Mouse (Mus musculus): Measurements from ENCODE around the gene Npas2. TPM values are rescaled to one million over a fixed set of nuclear protein-coding genes. Genes with fewer than 3 reads are reported as not detected.

Gene Npas2
- total RNA-seq, 2 experiments from 2014 or later: 58.8 to 70.4 TPM

DNA sequence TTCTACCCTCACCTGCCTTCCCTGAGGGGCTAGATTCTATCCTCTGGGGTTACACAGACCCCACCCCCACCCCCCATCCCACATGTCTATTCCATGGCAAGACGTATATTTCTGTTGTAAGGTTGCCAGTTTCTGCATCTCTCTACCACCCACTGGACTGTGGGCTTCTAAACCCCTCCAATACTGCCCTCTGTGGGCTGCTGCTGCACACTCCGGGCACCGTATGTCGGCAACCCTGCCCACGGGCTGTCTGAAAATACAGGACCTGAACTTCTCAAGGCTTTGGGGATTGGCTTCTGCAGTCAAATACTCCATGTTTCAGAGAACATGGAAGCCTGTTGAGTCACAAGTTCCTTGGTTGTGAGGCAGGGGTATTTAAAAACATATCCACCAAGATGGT, 17.4 kb downstream of the Npas2 start:
- DNase-seq (ENCODE audit: low spot score in 2 of 2): no peak

DNA sequence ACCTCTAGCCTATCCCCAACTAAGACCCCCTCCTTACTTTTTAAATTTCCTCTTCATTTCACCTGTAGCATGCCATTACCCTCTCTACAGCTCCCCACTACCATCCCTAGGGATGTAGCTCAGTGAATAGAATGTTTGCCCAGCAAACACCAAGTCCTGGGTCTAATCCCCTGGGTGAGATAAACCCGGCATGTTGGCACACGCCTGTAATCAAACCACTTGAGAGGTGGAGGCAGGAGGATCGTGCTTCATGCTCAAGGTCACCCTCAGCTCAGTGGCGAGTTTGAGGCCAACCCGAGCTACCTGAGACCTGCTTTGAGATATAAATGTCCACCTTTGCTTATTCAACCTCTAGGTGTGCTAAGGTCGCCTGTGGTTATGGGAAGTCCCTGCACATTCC, 19.5 kb downstream of the Npas2 start:
- no peak for DNase-seq (ENCODE audit: low spot score in 2 of 2)

DNA sequence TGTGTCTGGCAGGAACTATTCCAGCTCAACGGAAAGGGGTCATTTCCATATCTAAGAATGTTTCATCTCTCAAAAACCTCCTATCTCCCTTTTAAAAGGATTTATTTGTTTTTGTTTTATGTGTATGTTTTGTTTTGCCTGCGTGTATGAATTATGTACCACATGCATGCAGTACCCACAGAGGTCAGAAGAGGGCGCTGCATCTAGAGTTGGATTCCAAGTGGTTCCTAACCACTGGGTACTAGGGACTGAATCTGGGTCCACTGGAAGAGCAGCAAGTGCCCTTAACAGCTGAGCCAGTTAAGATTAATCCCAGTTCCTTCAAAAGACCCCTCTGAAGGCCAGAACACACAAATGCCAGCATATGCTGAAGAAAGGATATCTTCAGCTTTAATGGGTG, 24.1 kb downstream of the Npas2 start:
- no peak for DNase-seq (ENCODE audit: low spot score in 2 of 2)

DNA sequence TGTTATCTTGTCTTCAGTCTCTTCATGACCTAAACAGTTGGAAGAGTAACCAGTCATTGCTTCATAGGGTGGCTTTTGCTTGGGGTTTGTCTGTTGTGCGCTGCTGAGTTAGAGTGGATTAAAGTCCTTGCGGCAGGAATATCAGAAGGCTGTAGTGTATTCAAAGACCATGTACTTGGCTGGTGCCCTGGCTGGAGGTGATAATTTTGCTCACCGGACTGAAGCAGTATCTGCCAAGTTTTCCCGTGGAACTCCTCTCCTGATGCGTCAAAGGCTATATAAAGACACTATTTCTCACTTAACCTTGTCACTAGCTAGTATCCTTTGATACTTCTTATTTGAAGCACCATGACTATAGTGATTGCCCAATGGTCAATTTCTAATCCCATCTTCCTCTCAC, 34.9 kb downstream of the Npas2 start:
- no peak for DNase-seq (ENCODE audit: low spot score in 2 of 2)

DNA sequence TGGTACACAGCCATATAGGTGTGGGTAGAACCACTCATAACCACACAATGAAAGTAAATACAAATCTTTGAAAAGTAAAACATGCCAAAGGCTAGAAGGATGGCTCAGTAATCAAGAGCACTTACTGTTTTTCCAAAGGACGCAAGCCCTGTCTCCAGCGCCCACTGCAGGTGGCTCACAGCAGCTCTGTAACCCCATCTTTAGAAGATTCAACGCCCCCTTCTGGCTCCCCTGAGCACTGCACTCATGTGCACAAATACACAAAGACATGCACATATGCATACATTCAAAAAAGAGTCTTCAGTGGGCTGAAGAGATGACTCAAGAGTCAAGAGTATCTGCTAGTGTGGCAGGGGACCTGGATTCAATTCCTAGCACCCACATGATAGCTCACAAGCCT, 36.5 kb downstream of the Npas2 start:
- no peak for DNase-seq (ENCODE audit: low spot score in 2 of 2)

DNA sequence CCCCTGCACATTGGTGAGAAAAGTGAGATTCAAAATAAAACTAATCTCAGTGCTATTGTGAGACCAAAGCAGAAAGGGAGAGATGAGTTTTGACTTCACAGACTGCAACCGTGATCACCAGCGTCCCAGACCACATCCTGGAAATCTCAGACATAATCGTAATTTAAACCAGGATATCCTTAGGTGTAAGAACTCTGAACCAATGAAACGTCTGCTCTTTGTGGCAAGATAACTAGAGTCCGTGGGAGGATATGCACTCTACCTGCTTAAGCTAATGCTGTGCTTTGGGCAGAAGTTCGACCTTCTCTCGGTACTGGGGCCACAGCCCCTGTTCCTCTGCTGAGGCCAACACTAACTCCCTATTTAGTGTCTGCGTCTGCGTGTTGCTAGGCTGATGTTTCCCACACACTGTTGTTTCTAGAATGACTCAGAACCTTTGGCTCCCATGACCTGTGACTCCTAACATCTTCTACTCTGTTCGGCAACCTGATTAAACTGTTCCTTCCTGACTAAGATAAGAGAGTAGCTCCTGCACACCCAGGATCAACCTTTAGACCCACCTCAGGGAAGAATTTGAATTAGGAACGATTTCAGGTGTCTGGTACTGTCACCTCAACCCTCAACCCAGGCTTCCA, 41.4 kb downstream of the Npas2 start:
- no peak for DNase-seq (ENCODE audit: low spot score in 2 of 2)

DNA sequence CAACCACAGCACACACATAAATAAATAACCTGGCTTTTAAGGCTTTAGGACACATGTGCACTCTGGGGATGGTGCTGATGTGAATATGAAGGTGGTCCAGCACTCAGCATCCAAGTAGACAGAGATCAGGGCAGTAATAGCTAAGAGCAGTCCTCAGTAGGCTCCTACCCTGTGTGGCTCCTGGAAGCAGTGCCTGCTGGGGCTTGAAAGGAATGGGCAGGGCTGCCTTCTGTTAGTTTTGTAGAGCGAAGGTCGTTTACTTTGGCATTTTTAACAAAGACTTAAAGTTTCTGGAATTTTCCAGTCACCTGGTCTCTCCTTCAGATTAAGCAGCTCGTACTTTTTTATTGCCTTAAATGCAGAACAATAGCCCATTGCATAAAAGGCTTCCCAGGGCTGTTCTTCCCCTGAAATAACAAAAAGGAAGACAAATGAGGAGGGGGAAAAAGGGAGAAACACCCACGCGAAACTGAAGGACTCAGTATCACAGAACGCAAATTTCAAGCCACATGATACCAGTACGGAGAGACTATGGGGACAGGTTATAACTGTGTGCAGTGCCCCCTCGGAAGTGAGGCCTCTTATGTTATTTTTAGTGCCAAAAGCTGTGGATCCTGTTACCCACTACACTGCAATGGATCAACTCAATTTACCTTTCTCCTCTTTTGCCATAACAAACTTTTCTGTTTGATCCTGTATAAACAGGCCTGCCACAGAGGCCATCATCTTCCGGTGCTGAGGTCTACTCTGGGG, 44.1 kb downstream of the Npas2 start:
- no peak for DNase-seq (ENCODE audit: low spot score in 2 of 2)

DNA sequence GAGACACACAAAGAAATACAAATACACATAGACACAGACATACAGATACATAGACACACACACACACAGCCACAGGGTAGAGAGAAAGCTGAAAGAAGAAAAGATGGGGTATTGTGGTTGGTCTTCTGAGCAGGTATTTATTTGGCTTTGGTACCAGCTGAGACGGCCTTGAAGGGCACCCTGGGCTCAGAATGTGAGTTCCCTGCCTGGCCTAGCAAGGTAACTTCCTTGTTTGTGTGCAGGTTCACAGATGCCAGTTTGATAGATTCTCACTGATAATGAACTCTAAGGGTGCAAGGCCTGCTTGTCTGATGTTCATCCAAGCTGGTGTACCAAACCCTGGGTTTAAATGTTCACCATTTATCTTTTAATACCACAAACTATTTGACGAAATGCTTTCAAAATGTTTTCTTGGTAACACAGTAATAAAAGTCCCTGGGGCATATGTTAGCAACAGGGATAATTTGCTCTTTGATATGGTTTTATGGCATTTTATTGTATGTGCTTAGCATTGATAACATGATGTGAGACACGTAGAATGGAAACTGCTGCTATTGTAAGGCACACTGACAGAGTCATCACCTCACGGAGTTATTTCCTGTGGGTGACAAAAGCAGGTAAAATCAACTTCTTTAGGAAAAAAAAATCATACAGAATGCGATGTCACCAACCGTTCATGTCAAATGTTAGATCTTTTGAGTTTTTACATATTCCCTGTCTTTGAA, 47.5 kb downstream of the Npas2 start:
- DNase-seq (ENCODE audit: low spot score in 2 of 2): no peak

DNA sequence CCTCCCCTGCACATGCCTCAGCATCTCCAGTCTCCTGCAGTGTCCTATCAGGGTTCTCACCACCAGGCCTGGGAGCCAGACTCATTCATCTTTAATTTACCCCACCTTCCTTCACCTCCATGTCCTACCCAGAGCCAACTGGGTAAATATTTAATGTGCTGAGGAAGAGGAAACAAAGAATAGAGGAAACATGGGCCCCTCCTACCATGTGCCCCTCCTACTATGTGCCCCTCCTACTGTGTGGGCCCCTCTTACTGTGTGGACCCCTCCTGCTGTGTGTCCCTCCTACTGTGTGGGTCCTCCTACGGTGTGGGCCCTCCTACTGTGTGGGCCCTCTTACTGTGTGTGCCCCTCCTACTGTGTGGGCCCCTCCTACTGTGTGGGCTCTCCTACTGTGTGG, 51.2 kb downstream of the Npas2 start:
- DNase-seq (ENCODE audit: low spot score in 2 of 2): no peak

DNA sequence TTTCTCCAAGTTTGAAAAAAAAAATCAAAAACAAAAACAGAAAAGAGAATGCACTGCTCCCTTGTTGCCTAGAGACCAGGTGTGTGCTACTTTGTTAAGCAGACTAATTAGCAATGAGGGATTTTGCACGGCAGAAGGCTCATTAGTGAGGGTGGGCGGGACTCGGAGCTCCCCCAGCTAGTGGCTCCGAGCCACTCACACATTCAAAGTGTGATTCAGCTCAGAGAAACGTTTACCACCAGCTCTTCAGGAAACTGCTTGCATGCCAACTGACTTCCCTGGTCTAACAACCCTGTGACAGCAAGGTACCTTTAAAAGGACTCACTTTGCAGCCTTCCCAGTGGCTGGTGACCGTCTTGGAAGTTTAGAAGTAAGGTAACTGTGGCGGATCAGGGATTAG, 58.1 kb downstream of the Npas2 start:
- DNase-seq (ENCODE audit: low spot score in 2 of 2): peak; percentile 55 to 61

DNA sequence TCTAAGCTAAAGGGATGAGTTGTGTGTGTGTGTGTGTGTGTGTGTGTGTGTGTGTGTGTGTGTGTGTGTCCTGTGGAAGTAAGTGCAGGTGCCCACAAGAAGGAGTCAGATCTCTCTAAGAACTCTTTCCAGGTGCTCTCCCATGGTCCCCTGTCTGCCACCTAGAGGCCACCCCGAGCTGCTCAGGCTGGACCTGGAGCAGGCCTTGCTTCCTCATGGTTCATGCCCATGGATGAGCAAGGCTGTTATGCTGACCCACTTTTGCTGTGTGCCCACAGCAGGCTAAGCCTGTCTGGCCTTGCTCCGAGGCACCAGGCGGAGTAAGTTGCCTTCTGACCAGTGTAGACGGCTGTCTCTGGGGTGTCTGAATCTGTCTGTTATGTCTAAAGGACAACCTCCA, 60.2 kb downstream of the Npas2 start:
- DNase-seq (ENCODE audit: low spot score in 2 of 2): peak in 1 of 2 experiments; percentile 25

DNA sequence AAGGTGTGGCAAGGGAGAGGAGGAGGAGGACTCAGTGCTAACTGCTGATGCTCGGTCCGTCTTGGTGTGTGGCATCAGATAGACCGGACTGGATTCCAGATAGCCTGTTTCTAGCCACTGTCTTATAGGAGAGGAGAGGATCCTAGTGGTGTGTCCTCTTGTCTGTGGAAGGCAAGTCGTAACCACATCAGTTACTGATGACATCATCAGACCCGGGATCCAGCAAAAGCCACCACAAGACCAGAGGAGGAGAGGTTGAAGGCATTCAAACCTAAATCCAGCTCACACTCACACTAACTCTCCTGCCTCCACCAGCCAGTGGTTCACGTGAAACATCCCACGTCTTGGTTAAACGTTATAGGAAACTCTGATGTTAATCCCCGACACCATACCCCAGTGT, 62.5 kb downstream of the Npas2 start:
- DNase-seq (ENCODE audit: low spot score in 2 of 2): no peak

DNA sequence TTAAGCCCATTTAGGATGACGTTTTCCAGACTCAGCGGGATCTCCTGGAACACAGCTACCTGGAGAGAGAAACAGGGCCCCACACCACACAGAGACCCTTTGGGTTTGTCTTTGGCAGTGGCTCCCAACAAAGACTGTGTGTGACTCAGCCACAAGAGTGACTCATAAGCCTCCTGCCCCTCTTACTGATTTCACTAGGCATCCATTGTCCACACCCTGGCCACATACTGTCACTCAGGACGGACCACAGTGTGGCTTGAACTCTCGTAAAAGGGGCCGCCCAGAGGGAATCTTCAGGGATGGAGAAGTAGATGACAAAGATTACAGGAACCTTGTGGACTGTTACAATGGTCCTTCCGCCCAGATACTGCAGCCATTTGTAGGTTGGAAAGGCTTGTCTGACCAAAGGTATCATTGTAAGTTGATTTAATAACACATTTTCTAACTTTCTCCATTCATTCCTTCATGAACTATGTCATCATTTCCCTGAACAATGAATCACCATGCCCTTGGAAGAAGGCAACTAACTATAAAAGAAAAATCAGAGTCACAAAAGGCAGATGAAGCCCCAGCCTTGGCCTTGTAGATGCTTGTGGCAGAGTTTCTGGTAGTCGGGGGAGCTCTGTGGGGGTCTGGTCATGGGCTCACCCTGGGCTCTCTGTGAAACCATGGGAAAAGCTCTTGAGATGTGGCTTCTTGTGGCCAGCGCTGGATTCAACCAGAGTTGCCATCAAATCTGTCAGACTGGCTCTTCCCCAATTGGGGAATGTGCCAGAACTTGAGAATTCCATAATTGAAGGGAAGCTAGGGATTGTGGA, 63.2 kb downstream of the Npas2 start:
- DNase-seq (ENCODE audit: low spot score in 2 of 2): peak in 1 of 2 experiments; percentile 22

DNA sequence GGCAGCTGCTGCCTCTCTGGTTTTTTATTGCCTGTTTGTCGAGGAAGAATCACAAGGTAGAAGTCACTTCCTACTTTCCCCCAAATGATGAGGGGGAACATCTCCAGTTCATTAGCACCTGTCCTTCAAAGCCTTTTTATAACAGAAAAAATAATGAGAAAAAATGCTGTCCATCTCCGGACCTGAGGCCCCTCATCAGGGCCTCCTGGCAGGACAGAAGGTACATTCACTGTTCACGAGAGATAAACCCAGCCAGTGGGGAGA, 63.7 kb downstream of the Npas2 start:
- DNase-seq (ENCODE audit: low spot score in 2 of 2): no peak

DNA sequence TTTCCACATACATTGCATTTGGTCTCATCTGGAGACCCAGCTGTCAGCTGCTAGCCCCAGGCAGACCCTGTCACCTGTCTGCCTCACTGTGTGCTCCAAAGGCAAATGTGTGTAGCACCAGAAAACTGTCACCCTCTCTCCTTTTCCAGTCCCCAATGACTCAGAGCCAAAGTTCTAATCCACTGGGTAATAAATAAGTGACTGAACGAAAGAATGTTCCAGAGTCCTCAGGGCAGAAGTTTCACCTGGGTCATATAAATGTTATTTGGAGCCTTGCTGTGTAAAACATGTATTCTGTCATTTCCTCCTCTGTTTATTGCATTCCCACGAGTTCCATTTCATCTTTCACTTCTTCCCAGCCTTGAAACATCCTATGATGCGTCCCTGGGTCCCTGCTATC, 66.1 kb downstream of the Npas2 start:
- no peak for DNase-seq (ENCODE audit: low spot score in 2 of 2)

DNA sequence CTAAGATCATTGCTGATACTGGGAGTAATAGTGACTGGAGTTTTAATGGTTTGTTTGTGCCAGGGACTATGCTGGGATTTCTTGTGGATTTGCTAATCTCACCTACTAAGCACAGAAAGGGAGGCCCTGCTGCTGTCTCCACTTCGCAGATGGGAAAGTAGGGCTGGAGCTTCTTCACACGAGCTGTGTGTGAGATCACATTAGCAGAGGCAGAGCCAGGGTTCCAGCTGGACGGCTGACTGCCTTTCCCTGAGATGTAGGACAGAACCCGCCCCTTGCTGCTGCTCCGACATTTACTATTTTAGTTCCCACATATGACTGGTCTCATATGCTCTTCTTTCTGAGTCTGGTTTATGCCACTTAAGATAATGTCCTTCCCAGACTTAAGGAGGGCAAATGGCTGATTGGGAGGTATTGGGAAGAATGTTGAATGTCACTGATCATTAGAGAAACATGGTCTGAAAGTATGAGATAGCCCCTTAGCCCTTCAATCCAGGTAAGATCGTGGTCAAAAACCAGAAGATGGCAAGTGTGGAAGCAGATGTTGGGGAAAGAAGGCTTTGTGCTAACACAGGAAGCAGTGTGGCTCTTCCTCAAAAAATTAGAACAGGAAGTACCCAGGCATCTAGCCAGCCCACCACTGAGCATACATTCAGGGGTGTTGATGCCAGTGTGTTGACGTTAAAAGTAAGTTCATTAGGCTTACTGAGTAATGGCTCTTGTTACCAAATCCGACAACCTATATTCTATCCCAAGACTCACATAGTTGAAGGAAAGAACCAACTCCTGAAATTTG, 66.8 kb downstream of the Npas2 start:
- DNase-seq (ENCODE audit: low spot score in 2 of 2): peak in 1 of 2 experiments; percentile 19

DNA sequence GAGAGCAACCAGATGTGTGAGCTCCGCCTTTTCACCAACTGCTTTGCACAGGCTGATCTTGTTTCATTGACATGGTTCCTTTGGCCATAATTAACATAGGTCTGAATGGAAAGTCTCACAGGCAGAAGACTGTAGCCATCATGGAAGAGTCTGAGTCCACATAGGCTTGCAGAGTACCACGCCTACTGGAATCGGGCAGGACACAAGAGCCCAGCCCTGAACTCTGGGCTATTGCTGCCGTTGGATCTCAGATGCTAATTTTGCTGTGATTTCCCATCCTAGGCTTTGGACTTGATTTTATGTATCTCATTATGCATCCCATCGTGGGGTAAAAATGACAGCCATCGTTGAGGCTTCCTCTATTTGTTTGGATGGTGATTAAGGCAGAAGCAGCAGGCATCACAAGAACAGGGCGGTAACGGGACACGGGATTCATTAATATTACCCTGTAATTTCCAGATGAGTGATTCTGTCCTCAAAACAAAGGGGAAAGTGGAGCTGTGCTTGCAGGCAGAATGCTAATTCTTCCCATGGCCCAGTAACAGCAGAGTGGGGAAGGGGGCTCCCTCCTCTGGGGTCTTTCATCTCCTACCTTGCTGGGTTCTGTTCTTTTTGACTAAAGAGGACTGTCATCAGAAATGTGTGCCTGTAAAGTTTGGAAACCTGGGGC, 73.4 kb downstream of the Npas2 start:
- no peak for DNase-seq (ENCODE audit: low spot score in 2 of 2)

DNA sequence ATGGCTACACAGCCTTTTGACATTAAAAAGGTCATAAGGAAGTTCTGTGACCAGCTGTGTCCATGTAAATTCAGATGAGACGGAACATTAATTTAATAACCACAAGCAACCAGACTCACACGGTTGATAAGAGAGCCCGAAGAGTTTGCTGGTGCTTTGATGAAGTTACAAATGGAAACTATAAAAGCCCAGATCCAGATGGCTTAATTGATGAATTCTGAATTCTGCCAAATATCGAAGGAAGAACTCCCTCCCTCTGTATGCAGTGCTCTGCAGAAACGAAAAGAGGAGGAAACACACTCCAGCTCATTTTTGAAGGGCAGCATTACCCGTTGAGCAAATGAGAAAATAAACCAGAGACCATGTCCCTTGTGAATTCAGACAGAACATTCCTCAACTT, 79.4 kb downstream of the Npas2 start:
- no peak for DNase-seq (ENCODE audit: low spot score in 2 of 2)

DNA sequence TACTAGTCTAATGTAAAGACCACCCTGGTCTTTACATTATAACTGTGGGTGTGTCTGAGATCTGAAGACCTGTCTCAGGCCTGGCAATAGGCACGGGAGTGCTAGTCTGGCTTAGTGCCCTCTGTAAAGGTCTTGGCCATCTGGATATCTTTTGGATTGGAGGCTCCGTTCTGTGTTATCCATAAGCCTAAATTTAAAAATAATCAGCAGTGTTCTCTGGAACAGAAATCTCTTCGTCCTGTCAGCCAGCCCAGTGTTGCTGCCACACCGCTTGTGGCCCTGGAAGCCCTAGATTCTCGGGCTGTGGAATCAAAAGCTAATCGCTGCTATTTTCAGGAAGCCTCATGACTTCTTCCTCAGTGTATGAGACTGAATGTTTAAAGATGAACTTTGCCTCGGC, 86.9 kb downstream of the Npas2 start:
- DNase-seq (ENCODE audit: low spot score in 2 of 2): no peak
